Mouse (Mus musculus): ENCODE data around the gene Hist1h3f. TPM values are rescaled to one million over a fixed set of nuclear protein-coding genes. Genes with fewer than 3 reads are reported as not detected.
A peak's percentile ranks its signal among the peaks of the same experiment; 100 is the strongest.
"Not testable (repeated sequence)": the region's sequence is repeated elsewhere in the genome, so short reads cannot be mapped to it uniquely, and the experiment has no call there.

The Hist1h3f gene
- total RNA-seq, 2 experiments from 2014 or later: 19.7 to 24.2 TPM

- not testable (repeated sequence) for DNase-seq (ENCODE audit: low spot score in 2 of 2)
These were observed 17.7 kb downstream of the Hist1h3f start for GRCm38 (mm10) chr13:23561531-23561882.

GRCm38 (mm10) chr13:23561883-23562659, 18.2 kb downstream of the Hist1h3f start, which contains the start of gene Hist1h3e:
Hist1h3e (minus strand) TSS chr13:23562369.
- DNase-seq (ENCODE audit: low spot score in 2 of 2): peak; percentile 96 to 98

- peak in 1 of 2 experiments; percentile 75 for DNase-seq (ENCODE audit: low spot score in 2 of 2)
These were observed 19.0 kb downstream of the Hist1h3f start for GRCm38 (mm10) chr13:23562699-23563462.

GRCm38 (mm10) chr13:23564482-23564881, 20.6 kb downstream of the Hist1h3f start:
- no peak for DNase-seq (ENCODE audit: low spot score in 2 of 2)

GRCm38 (mm10) chr13:23570261-23571021, 26.6 kb downstream of the Hist1h3f start:
- not testable (repeated sequence) for DNase-seq (ENCODE audit: low spot score in 2 of 2)

GRCm38 (mm10) chr13:23571022-23571503, 27.2 kb downstream of the Hist1h3f start, which contains the start of the genes Hist1h2ae and Hist1h2bg:
Hist1h2ae (minus strand) TSS chr13:23571220.
Hist1h2bg (plus strand) TSS chr13:23571396.
- peak; percentile 74 to 95 for DNase-seq (ENCODE audit: low spot score in 2 of 2)

GRCm38 (mm10) chr13:23571504-23572217, 27.8 kb downstream of the Hist1h3f start:
- not testable (repeated sequence) for DNase-seq (ENCODE audit: low spot score in 2 of 2)

GRCm38 (mm10) chr13:23572218-23573033, 28.6 kb downstream of the Hist1h3f start:
- DNase-seq (ENCODE audit: low spot score in 2 of 2): no peak

GRCm38 (mm10) chr13:23573034-23573897, 29.4 kb downstream of the Hist1h3f start:
- DNase-seq (ENCODE audit: low spot score in 2 of 2): not testable (repeated sequence)

- DNase-seq (ENCODE audit: low spot score in 2 of 2): peak; percentile 88 to 98
These were observed 30.2 kb downstream of the Hist1h3f start, which contains the start of the genes Hist1h2bf and Hist1h2ad for GRCm38 (mm10) chr13:23573898-23574524. Hist1h2bf (minus strand) TSS chr13:23574196. Hist1h2ad (plus strand) TSS chr13:23574381.

- DNase-seq (ENCODE audit: low spot score in 2 of 2): not testable (repeated sequence)
These were observed 30.8 kb downstream of the Hist1h3f start for GRCm38 (mm10) chr13:23574546-23575170.

- DNase-seq (ENCODE audit: low spot score in 2 of 2): peak in 1 of 2 experiments; percentile 87
These were observed 31.5 kb downstream of the Hist1h3f start, which contains the start of gene Hist1h3d for GRCm38 (mm10) chr13:23575271-23575851. Hist1h3d (plus strand) TSS chr13:23575763.

GRCm38 (mm10) chr13:23575864-23576313, 32.0 kb downstream of the Hist1h3f start:
- DNase-seq (ENCODE audit: low spot score in 2 of 2): not testable (repeated sequence)

- DNase-seq (ENCODE audit: low spot score in 2 of 2): no peak
These were observed 32.6 kb downstream of the Hist1h3f start for GRCm38 (mm10) chr13:23576351-23576881.

GRCm38 (mm10) chr13:23576906-23577639, 33.2 kb downstream of the Hist1h3f start:
- DNase-seq (ENCODE audit: low spot score in 2 of 2): no peak

GRCm38 (mm10) chr13:23577835-23578234, 34.0 kb downstream of the Hist1h3f start:
- no peak for DNase-seq (ENCODE audit: low spot score in 2 of 2)
